Mouse (Mus musculus) embryonic fibroblast, embryonic 13.5 days (primary cell): ENCODE data around the gene Tbc1d21.

Experiments used
- CTCF ChIP-seq: IDR thresholded peaks from 2 replicates; pipeline ENCODE4 v1.5.1; 2011; ENCODE audit warnings: mild to moderate bottlenecking, control low read depth, low read length, moderate library complexity, borderline replicate concordance; ENCODE audit not compliant: insufficient read depth
- POLR2A ChIP-seq: IDR thresholded peaks from 2 replicates; pipeline ENCODE4 v1.6.1; 2011; ENCODE audit warnings: low read depth, mild to moderate bottlenecking, control low read depth, low read length, moderate library complexity

GRCm38 (mm10) chr9:58321681-58322080 is 48.6 kb downstream of the Tbc1d21 start:
- TF ChIP-seq POLR2A, result no peak
- no peak for TF ChIP-seq CTCF
